Mouse (Mus musculus) T-helper 17 cell (primary cell): ENCODE results near the gene Atn1.
"Not testable (repeated sequence)": the region's sequence is repeated elsewhere in the genome, so short reads cannot be mapped to it uniquely, and the experiment has no call there.

Experiments used
- in situ Hi-C, 2 experiments: fragments of 300-600 bp; cut with MboI, MseI; formaldehyde crosslinking; loops; 1 replicate in 1 of 2; 2 replicates in 1 of 2; pipeline ENCODE4 v1.15.1; 2025; ENCODE audit warnings: high pct_unique_total_duplicates in 2 of 2

Atn1 gene

GRCm38 (mm10) chr6:124755831-124756595 is at the start of gene Atn1, which contains the start of gene Gm45234:
Gene Atn1 (minus strand): TSS chr6:124756524.
Gene Gm45234 (minus strand): TSS chr6:124756021.
- in situ Hi-C loops = loop anchor here in 1 of 2 experiments (5.0 kb wide), 1 partner anchor 44 kb away; the partner anchor contains the start of genes Emg1 and Phb2

DNA sequence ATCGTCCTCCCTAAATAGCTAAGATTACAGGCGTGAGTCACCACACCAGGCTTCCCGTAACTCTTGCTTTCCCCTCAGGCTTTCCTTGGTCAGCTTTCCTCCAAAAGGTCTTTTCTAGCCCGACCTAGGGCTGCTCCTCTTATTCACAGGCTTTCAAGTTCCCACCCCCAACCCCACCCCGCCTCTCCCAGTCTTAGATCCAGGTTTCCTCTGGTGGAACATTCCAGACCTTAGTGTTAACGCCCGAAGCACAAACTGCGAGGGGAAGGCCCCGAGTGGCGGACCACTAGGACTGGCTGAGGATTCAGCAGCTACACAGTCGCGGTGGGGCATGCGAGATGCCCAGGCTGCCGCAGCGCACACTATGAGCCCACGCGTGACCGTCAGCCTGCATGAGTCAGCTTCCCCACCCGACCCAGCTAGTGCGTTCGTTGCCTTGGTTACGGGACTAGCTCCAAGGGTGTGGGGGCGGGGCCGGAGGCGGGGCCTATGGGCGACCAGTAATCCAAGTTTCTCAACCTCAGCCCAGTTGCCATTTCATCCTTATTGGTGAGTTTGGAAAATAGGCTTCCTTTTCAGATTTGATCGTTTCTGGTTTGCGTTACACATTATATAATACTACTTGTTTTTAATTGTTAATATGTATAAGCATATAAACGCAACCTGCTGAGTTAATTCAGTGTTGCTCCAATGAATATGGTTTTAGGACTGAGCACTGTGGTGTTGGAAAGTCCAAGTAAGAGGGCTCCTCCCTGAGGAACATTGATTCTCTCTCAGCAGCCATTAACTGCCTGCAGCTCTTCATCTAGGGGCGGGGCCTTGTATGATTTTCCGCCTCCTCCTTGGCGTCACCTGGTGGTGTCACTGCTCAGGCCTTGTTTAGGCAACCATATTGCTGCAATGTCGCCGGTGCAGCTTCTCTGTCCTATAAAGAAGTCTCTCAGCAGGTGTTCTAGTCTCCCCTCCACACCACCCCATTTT is 49.3 kb upstream of the Atn1 start:
- in situ Hi-C loops = no loop called here

DNA sequence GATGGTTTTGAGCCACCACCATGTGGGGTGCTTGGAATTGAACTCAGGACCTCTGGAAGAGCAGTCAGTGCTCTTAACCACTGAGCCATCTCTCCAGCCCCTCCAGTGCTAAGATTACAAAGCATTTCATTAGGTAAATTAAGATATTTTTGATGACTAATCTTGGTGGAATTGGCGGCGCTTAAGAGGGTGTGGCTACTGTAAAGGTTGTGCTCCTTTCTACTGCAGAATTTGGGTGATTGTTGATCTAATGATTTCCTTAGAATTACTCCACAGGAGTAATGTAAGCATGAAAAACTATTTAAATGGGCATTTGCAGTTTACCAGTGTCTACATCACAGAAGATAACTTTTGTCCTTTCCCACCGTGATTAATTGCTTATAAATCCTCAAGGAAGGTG is 48.0 kb upstream of the Atn1 start:
- in situ Hi-C loops = no loop called here

DNA sequence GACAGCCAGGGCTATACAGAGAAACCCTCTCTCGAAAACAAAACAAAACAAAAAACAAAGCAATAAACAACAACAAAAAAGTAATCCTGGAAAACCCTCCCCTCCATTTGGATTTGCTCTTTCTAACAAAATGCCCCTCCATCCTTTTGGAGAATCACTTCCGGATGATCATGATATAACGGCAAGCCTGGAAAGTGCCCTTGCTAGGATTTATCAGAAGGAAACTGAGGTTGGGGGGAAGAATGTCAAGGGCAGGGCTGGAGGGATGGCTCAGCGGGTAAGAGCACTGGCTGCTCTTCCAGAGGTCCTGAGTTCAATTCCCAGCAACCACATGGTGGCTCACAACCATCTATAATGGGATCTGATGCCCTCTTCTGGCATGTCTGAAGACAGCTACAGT is 47.4 kb upstream of the Atn1 start:
- in situ Hi-C loops = not testable (repeated sequence)

DNA sequence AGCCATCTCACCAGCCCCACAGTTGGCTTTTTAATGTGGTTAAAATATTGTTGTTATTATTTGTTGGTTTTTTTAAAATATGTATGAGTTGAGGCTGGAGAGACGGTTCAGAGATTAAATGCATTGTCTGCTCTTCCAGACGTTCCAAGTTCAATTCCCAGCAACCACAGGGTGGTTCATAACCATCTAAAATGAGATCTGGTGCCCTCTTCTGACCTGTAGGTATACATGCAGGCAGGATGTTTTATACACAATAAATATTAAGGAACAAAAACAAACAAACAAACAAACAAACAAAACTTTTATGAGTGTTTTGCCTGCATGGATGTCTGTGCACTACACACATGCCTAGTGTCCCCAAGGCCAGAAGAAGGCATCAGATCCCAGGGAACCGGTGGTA is 46.7 kb upstream of the Atn1 start:
- in situ Hi-C loops = no loop called here

GRCm38 (mm10) chr6:124802400-124802799 is 46.1 kb upstream of the Atn1 start:
- in situ Hi-C loops = not testable (repeated sequence)

- in situ Hi-C loops = loop anchor here in 1 of 2 experiments (25.0 kb wide), 1 partner anchor 759 kb away; no protein-coding TSS in a partner anchor
Observed at GRCm38 (mm10) chr6:124796200-124796599, 39.9 kb upstream of the Atn1 start.

DNA sequence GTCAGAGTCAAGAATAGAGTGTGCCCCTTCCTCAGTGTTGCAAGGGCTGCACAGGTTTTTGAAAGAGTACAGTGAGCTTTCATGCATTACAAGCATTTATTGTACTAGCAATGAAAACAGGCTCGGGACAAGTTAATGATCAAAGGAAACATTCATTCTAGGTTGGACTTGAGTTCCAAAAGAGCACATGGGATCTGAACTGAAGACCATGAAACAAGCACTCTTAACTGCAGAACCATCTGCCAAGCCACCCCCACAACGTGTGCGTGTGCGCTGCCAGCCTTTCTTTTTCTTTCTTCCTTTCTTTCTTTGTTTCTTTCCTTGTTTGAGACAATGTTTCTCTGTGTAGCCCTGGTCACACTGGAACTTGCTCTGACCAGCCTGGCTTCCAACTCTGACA is 39.5 kb upstream of the Atn1 start:
- in situ Hi-C loops = loop anchor here in 1 of 2 experiments (25.0 kb wide), 1 partner anchor 758 kb away; no protein-coding TSS in a partner anchor

GRCm38 (mm10) chr6:124791911-124792310 is 35.6 kb upstream of the Atn1 start:
- in situ Hi-C loops = loop anchor here in 1 of 2 experiments (25.0 kb wide), 1 partner anchor 755 kb away; no protein-coding TSS in a partner anchor

GRCm38 (mm10) chr6:124790121-124790520 is 33.8 kb upstream of the Atn1 start:
- in situ Hi-C loops = loop anchor here in 1 of 2 experiments (25.0 kb wide), 1 partner anchor 753 kb away; no protein-coding TSS in a partner anchor

GRCm38 (mm10) chr6:124789519-124789918 is 33.2 kb upstream of the Atn1 start:
- in situ Hi-C loops = loop anchor here in 1 of 2 experiments (25.0 kb wide), 1 partner anchor 752 kb away; no protein-coding TSS in a partner anchor

GRCm38 (mm10) chr6:124787722-124788121 is 31.4 kb upstream of the Atn1 start:
- in situ Hi-C loops = loop anchor here in 1 of 2 experiments (25.0 kb wide), 1 partner anchor 750 kb away; no protein-coding TSS in a partner anchor

DNA sequence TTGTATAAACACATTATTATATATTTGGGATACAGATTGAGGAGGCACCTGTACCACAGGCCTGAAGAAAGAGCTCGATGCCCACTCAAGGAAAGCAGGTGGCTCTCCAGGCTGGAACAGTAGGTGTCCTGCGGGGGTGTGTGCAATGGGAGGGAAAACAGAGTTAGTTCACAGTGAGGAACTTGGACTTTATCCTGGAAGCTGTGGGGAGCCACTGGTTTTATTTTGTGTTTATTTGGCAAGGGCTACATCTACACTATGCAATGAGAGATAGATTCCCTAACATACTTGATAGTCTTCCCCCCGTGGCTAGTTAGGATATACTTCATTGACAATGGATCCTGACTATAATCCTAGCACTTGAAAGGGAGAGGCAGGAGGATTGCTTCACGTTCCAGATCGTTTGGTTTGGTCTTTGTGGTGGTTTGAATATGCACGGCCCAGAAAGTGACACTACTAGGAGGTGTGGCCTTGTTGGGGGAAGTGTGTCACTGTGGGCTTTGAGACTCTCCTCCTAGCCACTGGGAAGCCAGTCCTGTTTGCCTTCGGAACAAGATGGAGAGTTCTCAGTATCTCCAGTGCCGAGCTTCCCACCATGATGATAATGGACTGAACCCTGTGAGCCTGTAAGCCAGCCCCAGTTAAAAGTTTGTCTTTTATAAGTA is 30.6 kb upstream of the Atn1 start:
- in situ Hi-C loops = loop anchor here in 1 of 2 experiments (25.0 kb wide), 1 partner anchor 750 kb away; no protein-coding TSS in a partner anchor

DNA sequence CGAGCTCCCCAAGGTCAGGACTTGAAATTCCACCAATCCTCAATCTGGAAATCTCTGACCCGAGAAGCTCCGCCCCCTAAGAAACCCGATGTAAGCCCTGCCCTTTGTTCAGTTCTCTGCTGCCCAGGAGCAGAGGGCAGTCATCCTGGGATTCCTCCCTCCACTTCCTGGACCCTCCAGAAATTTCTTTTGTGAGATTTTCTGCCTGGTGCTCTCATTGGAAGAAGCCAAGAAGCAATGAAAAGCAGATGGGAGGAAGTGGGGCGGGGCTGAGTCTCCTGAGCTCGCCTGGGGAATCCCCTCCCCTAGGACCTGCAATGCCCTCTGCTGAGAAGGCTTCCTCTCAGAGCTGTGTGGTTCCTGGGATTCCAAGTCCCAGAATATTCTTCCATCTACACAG is 26.1 kb upstream of the Atn1 start:
- in situ Hi-C loops = loop anchor here in 1 of 2 experiments (25.0 kb wide), 1 partner anchor 745 kb away; no protein-coding TSS in a partner anchor

GRCm38 (mm10) chr6:124780917-124781316 is 24.6 kb upstream of the Atn1 start:
- in situ Hi-C loops = loop anchor here in 1 of 2 experiments (25.0 kb wide), 1 partner anchor 744 kb away; no protein-coding TSS in a partner anchor

DNA sequence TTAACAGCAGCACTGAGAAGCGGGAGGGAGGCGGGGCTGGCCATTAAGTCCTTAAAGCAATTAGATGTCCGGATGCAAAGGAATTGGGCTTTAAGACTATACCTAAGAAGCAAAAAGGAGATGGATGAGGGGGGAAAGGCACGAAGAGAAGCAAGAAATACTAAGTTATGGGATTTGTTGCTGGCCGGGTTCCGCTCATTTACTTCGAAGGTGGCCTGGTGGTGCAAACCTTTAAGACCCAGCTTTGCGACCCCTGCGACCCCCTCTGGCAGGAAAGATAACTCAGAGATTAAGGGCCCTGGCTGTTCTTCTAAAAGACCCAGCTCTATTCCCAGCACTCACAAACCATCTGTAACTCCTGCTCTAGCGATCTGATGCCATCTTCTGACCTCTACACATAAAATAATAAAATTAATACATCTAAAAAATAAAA is 23.7 kb upstream of the Atn1 start:
- in situ Hi-C loops = loop anchor here in 1 of 2 experiments (25.0 kb wide), 1 partner anchor 743 kb away; no protein-coding TSS in a partner anchor

DNA sequence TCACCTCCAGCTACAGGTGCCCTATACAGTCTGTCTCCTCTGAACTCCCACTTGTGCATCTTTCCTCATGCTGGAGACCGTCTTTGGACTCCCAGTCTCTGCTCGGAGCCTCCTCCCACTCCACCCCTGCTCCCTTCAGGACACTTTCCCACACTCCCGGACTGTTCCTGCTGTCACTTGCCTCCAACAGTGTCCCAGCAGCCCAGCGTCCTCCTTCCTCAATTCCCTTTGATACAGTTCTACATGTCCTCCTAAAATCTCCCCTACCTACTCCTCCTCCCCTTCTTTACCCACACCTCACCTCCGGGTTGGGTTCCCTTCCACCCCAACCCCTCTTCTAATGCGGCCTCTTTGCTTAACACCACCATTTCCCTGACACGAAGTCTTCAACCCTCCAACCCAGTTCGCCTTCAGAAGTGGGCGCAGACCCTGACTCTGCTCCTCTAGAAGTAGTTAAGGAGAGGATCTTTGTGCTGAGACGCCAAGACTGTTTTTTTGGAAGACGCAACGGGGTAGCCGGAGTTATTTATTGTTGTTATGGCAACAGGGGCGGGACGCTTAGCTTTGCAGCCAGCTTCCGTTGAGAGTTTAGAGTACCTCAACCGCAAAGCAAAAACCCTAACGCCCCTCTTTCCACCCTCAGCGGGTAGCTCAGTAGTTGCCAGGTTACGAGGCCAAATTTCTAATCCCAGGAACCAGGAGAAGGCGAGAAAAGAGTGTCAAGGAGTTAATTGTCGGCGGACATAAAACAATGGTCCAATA is 23.1 kb upstream of the Atn1 start, which contains the start of gene Lrrc23:
Lrrc23 (minus strand) TSS at position 506 of the 762 bp plus-strand sequence.
- in situ Hi-C loops = loop anchor here in 1 of 2 experiments (25.0 kb wide), 1 partner anchor 742 kb away; no protein-coding TSS in a partner anchor

GRCm38 (mm10) chr6:124770511-124770910 is 14.2 kb upstream of the Atn1 start:
- in situ Hi-C loops = no loop called here

GRCm38 (mm10) chr6:124770013-124770412 is 13.7 kb upstream of the Atn1 start:
- in situ Hi-C loops = no loop called here
